ENCODE assay signal across 8 mouse cellular contexts in the genomic region with DNA sequence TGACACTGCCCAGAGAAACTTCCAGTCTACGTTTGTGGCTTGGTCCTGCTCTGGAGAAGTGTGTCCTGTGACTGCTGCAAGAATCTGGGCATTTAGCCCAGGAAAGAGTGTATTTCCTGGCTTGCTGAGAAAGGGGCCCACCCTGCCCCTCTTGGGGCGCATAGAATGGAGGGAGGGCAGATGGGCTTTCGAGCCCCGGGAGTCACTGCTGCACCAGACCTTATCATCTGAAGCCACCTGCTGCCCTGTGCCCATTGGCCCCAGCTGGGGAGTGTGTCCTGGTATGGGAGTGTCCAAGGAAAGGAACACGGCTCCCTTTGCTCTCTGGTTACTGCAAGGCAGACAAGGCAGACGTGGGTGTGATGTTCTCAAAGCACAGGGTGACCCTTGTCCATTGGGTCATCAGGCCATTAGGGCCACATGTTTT. TPM values are rescaled to one million over a fixed set of nuclear protein-coding genes. Genes with fewer than 3 reads are reported as not detected.
DNase-seq lines count a peak whose midpoint lies in the region; ATAC-seq and TF ChIP-seq lines count a peak whose summit lies in the region.

No protein-coding gene starts in this region.

- TF ChIP-seq CTCF in cerebellum, adult 2 months (IDR thresholded peaks at IDR 0.05; ENCODE audit: borderline replicate concordance, insufficient read depth, low read depth, low read length), result no peak

- no peaks in the 10 kb centered on the region for H3K27me3 ChIP-seq in forebrain, embryonic 14.5 days (replicated peaks; ENCODE audit: control insufficient read depth, insufficient read depth, low read length)
- H3K27me3 ChIP-seq in lung, embryonic 15.5 days, result no peaks in the 10 kb centered on the region
- no peaks in the 10 kb centered on the region for H3K27me3 ChIP-seq in cerebellum, adult 2 months (ENCODE audit: control insufficient read depth, insufficient read depth, low read length)

- H3K4me1 ChIP-seq in forebrain, embryonic 14.5 days (ENCODE audit: control insufficient read depth, insufficient read depth, low read length), result peaks cover 24% of the 10 kb centered on the region
- peaks cover 79% of the 10 kb centered on the region for H3K4me1 ChIP-seq in lung, embryonic 15.5 days
- peaks cover 48% of the 10 kb centered on the region for H3K4me1 ChIP-seq in cerebellum, adult 2 months (ENCODE audit: control insufficient read depth, insufficient read depth, low read length)

- no peak overlapping the region; the same call in 1 of the 2 replicates for H3K27ac ChIP-seq in forebrain, embryonic 14.5 days (ENCODE audit: low read depth, low read length)
- H3K27ac ChIP-seq in lung, embryonic 15.5 days, result peak overlapping the region; percentile 75
- H3K27ac ChIP-seq in cerebellum, adult 2 months (ENCODE audit: insufficient read depth, low read length), result no peak overlapping the region

- TF ChIP-seq POLR2A in cerebellum, adult 2 months (IDR thresholded peaks at IDR 0.05; ENCODE audit: borderline replicate concordance, insufficient read depth, low read length), result no peak

- no peak overlapping the region for H3K4me3 ChIP-seq in forebrain, embryonic 14.5 days (ENCODE audit: low read depth, low read length)
- no peak overlapping the region for H3K4me3 ChIP-seq in lung, embryonic 15.5 days
- no peak overlapping the region for H3K4me3 ChIP-seq in cerebellum, adult 2 months (replicated peaks; ENCODE audit: insufficient read depth, low read depth, low read length)

- no peaks in the 10 kb centered on the region for H3K9me3 ChIP-seq in forebrain, embryonic 14.5 days (replicated peaks; ENCODE audit: control insufficient read depth, low read length)
- no peaks in the 10 kb centered on the region for H3K9me3 ChIP-seq in lung, embryonic 15.5 days

- no peak overlapping the region for H3K4me2 ChIP-seq in forebrain, embryonic 14.5 days (ENCODE audit: low read length)
- H3K4me2 ChIP-seq in lung, embryonic 15.5 days, result 0 out of 2 replicates have a peak overlapping the region, but pooled peaks have one; percentile 1

- no peak overlapping the region for H3K9ac ChIP-seq in forebrain, embryonic 14.5 days (ENCODE audit: low read length)
- no peak overlapping the region for H3K9ac ChIP-seq in lung, embryonic 15.5 days

- WGBS in forebrain, embryonic 14.5 days, result 38% methylated on average over 6 of the region's 6 CpGs
- WGBS in lung, embryonic 15.5 days, result 5% methylated on average over 6 of the region's 6 CpGs
- WGBS in cerebellum, adult 2 months, result 56% methylated on average over 6 of the region's 6 CpGs

- DNase-seq in adrenal gland, adult 2 months, result peak; percentile 22
- no peak for DNase-seq in adrenal gland, postnatal 25 days
- peak; percentile 64 for DNase-seq in forebrain, embryonic 14.5 days (ENCODE audit: low spot score)
- DNase-seq in kidney, adult 11 months, result peak; percentile 71
- no peak for DNase-seq in cerebellum, adult 2 months
- no peak for DNase-seq in urinary bladder, postnatal 4 days (ENCODE audit: low spot score in 2 of 2)
- DNase-seq in layer of hippocampus, postnatal 14 days (ENCODE audit: low spot score in 2 of 2), result no peak

- H3K36me3 ChIP-seq in forebrain, embryonic 14.5 days (ENCODE audit: control insufficient read depth, insufficient read depth, low read length), result no peaks in the 10 kb centered on the region
- H3K36me3 ChIP-seq in lung, embryonic 15.5 days, result no peaks in the 10 kb centered on the region

- ATAC-seq in forebrain, embryonic 14.5 days, result peak; percentile 45; the same call in 1 of the 2 replicates
- ATAC-seq in lung, embryonic 15.5 days (ENCODE audit: borderline replicate concordance, extremely low read depth, low FRiP score, low TSS enrichment), result peak; percentile 62

RNA-seq across cellular contexts. Expression of a gene that starts 19.5 kb away (rescaled TPM):
- 10 to 100 TPM in 1 of 2 experiments, 1 to 10 TPM in 1; 7.6 to 20.6 TPM for total RNA-seq in adrenal gland, adult 2 months (2021)
- polyA plus RNA-seq in adrenal gland, adult 2 months (2012; rRNA removed), result 17.2 and 23.7 TPM in 2 replicates
- 11.7 and 13.2 TPM in 2 replicates for total RNA-seq in adrenal gland, postnatal 25 days (2021)
- 95.1 and 96.7 TPM in 2 replicates for polyA plus RNA-seq in forebrain, embryonic 14.5 days (2014; fragmentation: Nextera tagmentation; extraction: Ambion mirVana)
- 124 and 129 TPM in 2 replicates for polyA plus RNA-seq in lung, embryonic 15.5 days (2015; fragmentation: Nextera tagmentation; extraction: Ambion mirVana)
- polyA plus RNA-seq in cerebellum, adult 2 months (2012; rRNA removed), result 26.8 and 28.0 TPM in 2 replicates
- 10 to 100 TPM; 50.3 to 53.0 TPM for total RNA-seq in layer of hippocampus, postnatal 14 days (2021)

Comparison
In these comparisons a context has a peak if more than half of its experiments do, and no peak if none do; other contexts are left out.
1. DNase-seq: peak in adrenal gland, adult 2 months (single experiment), forebrain, embryonic 14.5 days (single experiment) and kidney, adult 11 months (single experiment); none in adrenal gland, postnatal 25 days (single experiment), cerebellum, adult 2 months (0 of 2), urinary bladder, postnatal 4 days (0 of 2) and layer of hippocampus, postnatal 14 days (0 of 2).